20 mouse cellular contexts compared by ENCODE assay signal in genomic region chr16:10901956-10902355, GRCm38 (mm10).
A peak's percentile ranks its signal among the peaks of the same experiment; 100 is the strongest.
DNase-seq lines count a peak whose midpoint lies in the region; ATAC-seq lines count a peak whose summit lies in the region.
"Had no signal": no experiment of that assay in that cellular context is flagged by ENCODE, and none has a peak within 500 bp of the region (broad histone marks: within the 10 kb centered on the region; RNA-seq: fewer than 3 reads in every experiment).

No protein-coding gene starts in this region.

- no peaks in the 10 kb centered on the region for H3K27me3 ChIP-seq in heart, embryonic 10.5 days (ENCODE audit: insufficient read depth, poor library complexity, severe bottlenecking)
- no peaks in the 10 kb centered on the region for H3K27me3 ChIP-seq in forebrain, embryonic 15.5 days
- H3K27me3 ChIP-seq: forebrain, embryonic 13.5 days; heart, embryonic 13.5 days; hindbrain, embryonic 15.5 days had no signal

- H3K9ac ChIP-seq in forebrain, embryonic 15.5 days (replicated peaks): no peak overlapping the region
- H3K9ac ChIP-seq: forebrain, embryonic 13.5 days; heart, embryonic 13.5 days; hindbrain, embryonic 15.5 days had no signal

- ATAC-seq in forebrain, embryonic 15.5 days (replicated peaks): no peak
- ATAC-seq: CD4-positive, CD25-positive, alpha-beta regulatory T cell, adult 4 months; forebrain, embryonic 13.5 days had no signal

- H3K4me2 ChIP-seq in forebrain, embryonic 15.5 days (replicated peaks): no peak overlapping the region
- H3K4me2 ChIP-seq: forebrain, embryonic 13.5 days; heart, embryonic 13.5 days; hindbrain, embryonic 15.5 days had no signal

- no peaks in the 10 kb centered on the region for H3K36me3 ChIP-seq in heart, embryonic 10.5 days
- H3K36me3 ChIP-seq in forebrain, embryonic 15.5 days: no peaks in the 10 kb centered on the region
- H3K36me3 ChIP-seq: embryonic facial prominence, embryonic 10.5 days; G1E; heart, embryonic 13.5 days; hindbrain, embryonic 15.5 days had no signal

- no peak for DNase-seq in heart, embryonic 10.5 days (ENCODE audit: low spot score)
- no peak for DNase-seq in heart, adult 8-10 months (ENCODE audit: low spot score)
- peak; percentile 7 for DNase-seq in ovary, adult 18-20 months (ENCODE audit: low spot score)
- DNase-seq in ovary, postnatal 36 days (ENCODE audit: low spot score): no peak
- DNase-seq in thymus, postnatal 25 days: peak; percentile 28
- DNase-seq in gastrocnemius, adult 18-20 months (ENCODE audit: low spot score): no peak
- DNase-seq: adrenal gland, adult 8-10 months; B cell, adult 2 months; cerebellum, adult 2 months; cerebellum, postnatal 10 days; gastrocnemius, postnatal 14 days; heart, adult 2 months; heart, postnatal 36 days had no signal

- 56% methylated on average over 2 of the region's 2 CpGs for WGBS in heart, embryonic 10.5 days
- WGBS in forebrain, embryonic 15.5 days: 74% methylated on average over 2 of the region's 2 CpGs

- H3K4me1 ChIP-seq in heart, embryonic 10.5 days: peaks cover 35% of the 10 kb centered on the region
- no peaks in the 10 kb centered on the region for H3K4me1 ChIP-seq in forebrain, embryonic 15.5 days
- H3K4me1 ChIP-seq: forebrain, embryonic 13.5 days; hindbrain, embryonic 15.5 days had no signal

- no peak overlapping the region for H3K4me3 ChIP-seq in heart, embryonic 10.5 days
- H3K4me3 ChIP-seq in forebrain, embryonic 15.5 days: no peak overlapping the region
- H3K4me3 ChIP-seq: embryonic facial prominence, embryonic 10.5 days; forebrain, embryonic 13.5 days; heart, adult 2 months; heart, embryonic 13.5 days; hindbrain, embryonic 15.5 days had no signal

- H3K27ac ChIP-seq in heart, embryonic 10.5 days: peak overlapping the region; percentile 10; the same call in 1 of the 2 replicates
- no peak overlapping the region for H3K27ac ChIP-seq in forebrain, embryonic 15.5 days (replicated peaks)
- H3K27ac ChIP-seq: embryonic facial prominence, embryonic 10.5 days; forebrain, embryonic 13.5 days; heart, adult 2 months; heart, embryonic 13.5 days; hindbrain, embryonic 15.5 days had no signal

- no peaks in the 10 kb centered on the region; the same call in 1 of the 2 replicates for H3K9me3 ChIP-seq in heart, embryonic 10.5 days
- no peaks in the 10 kb centered on the region for H3K9me3 ChIP-seq in forebrain, embryonic 15.5 days
- H3K9me3 ChIP-seq: embryonic facial prominence, embryonic 10.5 days; forebrain, embryonic 13.5 days; G1E; heart, embryonic 13.5 days; hindbrain, embryonic 15.5 days had no signal

Comparison
In these comparisons a context has a peak if more than half of its experiments do, and no peak if none do; other contexts are left out.
1. DNase-seq: peak in ovary, adult 18-20 months (single experiment) and thymus, postnatal 25 days (single experiment); none in heart, embryonic 10.5 days (single experiment), heart, adult 8-10 months (single experiment), ovary, postnatal 36 days (single experiment) and gastrocnemius, adult 18-20 months (single experiment).